Mouse (Mus musculus) hindbrain, postnatal 0 days (tissue): ENCODE results near the gene Hdgf. TPM values are rescaled to one million over a fixed set of nuclear protein-coding genes. Genes with fewer than 3 reads are reported as not detected.
"Not testable (repeated sequence)": the region's sequence is repeated elsewhere in the genome, so short reads cannot be mapped to it uniquely, and the experiment has no call there.

Source experiments
- ATAC-seq: fragments of 200-750 bp; cut with Nextera tagmentation; 2 replicates; pipeline ENCODE4 v1.8.0; 2017; ENCODE audit warnings: mild to moderate bottlenecking, moderate TSS enrichment, moderate library complexity
- DNase-seq: peaks from one replicate; pipeline ENCODE4 v3.0.0-alpha.2; 2015; ENCODE audit warnings: low spot score
- H3K27ac ChIP-seq: fragments of 300-500 bp; sonication (generic); 2 replicates; pipeline ENCODE4 v1.5.1; 2014; ENCODE audit warnings: mild to moderate bottlenecking
- H3K27me3 ChIP-seq: fragments of 300-500 bp; sonication (generic); 2 replicates; pipeline ENCODE4 v1.6.1; 2014; ENCODE audit warnings: low read length, mixed read lengths; ENCODE audit not compliant: insufficient read depth
- H3K36me3 ChIP-seq: fragments of 300-500 bp; sonication (generic); 2 replicates; pipeline ENCODE4 v1.6.1; 2014; ENCODE audit warnings: low read length, mixed read lengths; ENCODE audit not compliant: insufficient read depth
- H3K4me1 ChIP-seq: fragments of 300-500 bp; sonication (generic); 2 replicates; pipeline ENCODE4 v1.6.1; 2014; ENCODE audit warnings: antibody characterized with exemption, low read length, mixed read lengths; ENCODE audit not compliant: insufficient read depth
- H3K4me2 ChIP-seq: fragments of 300-500 bp; sonication (generic); 2 replicates; pipeline ENCODE4 v1.6.1; 2014; ENCODE audit warnings: low read depth, mild to moderate bottlenecking, low read length, moderate library complexity, mixed read lengths
- H3K4me3 ChIP-seq: fragments of 300-500 bp; sonication (generic); 2 replicates; pipeline ENCODE4 v1.5.1; 2014; ENCODE audit warnings: low read length
- H3K9ac ChIP-seq: fragments of 300-500 bp; sonication (generic); replicated peaks from 2 replicates; pipeline ENCODE4 v1.6.1; 2014; ENCODE audit warnings: mild to moderate bottlenecking, low read length, moderate library complexity, mixed read lengths
- H3K9me3 ChIP-seq: fragments of 300-500 bp; sonication (generic); 2 replicates; pipeline ENCODE4 v1.6.1; 2016; ENCODE audit warnings: low read length, mixed read lengths
- CTCF ChIP-seq: IDR thresholded peaks from 2 replicates; pipeline ENCODE4 v1.5.1; 2016; ENCODE audit warnings: antibody characterized with exemption, control low read depth, low read depth
- WGBS: fragments of 180-500 bp; shearing (Covaris S2); extraction: QIAGEN DNeasy Blood & Tissue Kit; methylation state at CpG from one replicate; pipeline ENCODE4 v1.1.7; 2014; 5-methylcytosine and 5-hydroxymethylcytosine counted together
- polyA plus RNA-seq: library from polyadenylated mRNA; unstranded; fragments of >200 nt; fragmentation: Nextera tagmentation; extraction: Ambion mirVana; gene quantifications from 2 replicates; pipeline ENCODE4 v1.2.1, GENCODE M21; 2015
- total RNA-seq: library from RNA; depleted of rRNA; stranded (reverse); fragments of >200 nt; gene quantifications from 2 replicates; pipeline ENCODE4 v1.2.3, GENCODE M21; 2014; rRNA removed

The Hdgf gene
- total RNA-seq (82.1 and 82.7 TPM in 2 replicates), polyA plus RNA-seq (145 and 148 TPM in 2 replicates)

GRCm38 (mm10) chr3:87905880-87906485 lies at the start of gene Hdgf:
Gene Hdgf, plus strand, starts transcription at chr3:87906321.
- Histone ChIP-seq H3K27ac (peak within 1 kb of the TSS; percentile 92), H3K9me3 (no peaks in the 10 kb centered on the region), H3K9ac (peak within 1 kb of the TSS; percentile 92), H3K27me3 (no peaks in the 10 kb centered on the region), H3K36me3 (no peaks in the 10 kb centered on the region), H3K4me1 (peaks cover 32% of the 10 kb centered on the region), H3K4me3 (peak within 1 kb of the TSS; percentile 95), H3K4me2 (peak within 1 kb of the TSS; percentile 95)
- WGBS = 4% methylated on average over 46 of the region's 57 CpGs
- ATAC-seq (peak; percentile 97), DNase-seq (peak; percentile 98)
- peak; percentile 46 for TF ChIP-seq CTCF

- DNase-seq = no peak
- peaks cover 42% of the 10 kb centered on the region for H3K36me3 ChIP-seq
- H3K4me2 ChIP-seq = no peak overlapping the region
Measured at GRCm38 (mm10) chr3:87857666-87858065, 48.5 kb upstream of the Hdgf start.

DNA sequence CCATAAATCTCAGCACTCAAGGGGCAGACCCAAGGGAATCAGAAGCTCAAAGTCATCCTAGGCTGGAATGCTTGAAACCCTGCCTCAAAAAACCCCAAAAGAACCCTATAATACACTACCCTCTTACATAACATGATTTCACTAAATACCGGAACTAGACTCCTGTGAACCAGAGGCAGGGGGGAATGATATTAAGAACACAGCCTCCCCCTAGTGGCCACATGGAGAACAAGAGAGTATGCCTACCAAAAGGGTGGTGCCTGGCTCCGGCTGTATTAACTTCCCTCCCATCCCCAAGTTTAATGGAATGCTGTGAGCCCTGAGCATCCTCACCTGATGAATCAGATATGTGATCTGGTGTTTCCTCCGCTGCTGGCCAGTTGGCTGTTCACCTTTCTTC lies 46.3 kb upstream of the Hdgf start:
- no peak overlapping the region for H3K27ac ChIP-seq
- H3K4me3 ChIP-seq = no peak overlapping the region
- peak; percentile 84 for DNase-seq
- no peaks in the 10 kb centered on the region for H3K4me1 ChIP-seq
- H3K4me2 ChIP-seq = no peak overlapping the region
- no peaks in the 10 kb centered on the region for H3K9me3 ChIP-seq
- H3K27me3 ChIP-seq = no peaks in the 10 kb centered on the region
- ATAC-seq = peak; percentile 36; the same call in 1 of the 2 replicates
- H3K36me3 ChIP-seq = peaks cover 48% of the 10 kb centered on the region
- TF ChIP-seq CTCF = peak; percentile 90
- no peak overlapping the region for H3K9ac ChIP-seq
- 29% methylated on average over 3 of the region's 3 CpGs for WGBS

More at GRCm38 (mm10) chr3:87857666-87858065, 48.5 kb upstream of the Hdgf start:
- 93% methylated on average over 8 of the region's 8 CpGs for WGBS
- no peak overlapping the region for H3K27ac ChIP-seq
- H3K4me3 ChIP-seq = no peak overlapping the region
- no peak for TF ChIP-seq CTCF
- no peaks in the 10 kb centered on the region for H3K4me1 ChIP-seq
- no peak overlapping the region for H3K9ac ChIP-seq
- ATAC-seq = no peak
- no peaks in the 10 kb centered on the region for H3K9me3 ChIP-seq
- H3K27me3 ChIP-seq = no peaks in the 10 kb centered on the region

DNA sequence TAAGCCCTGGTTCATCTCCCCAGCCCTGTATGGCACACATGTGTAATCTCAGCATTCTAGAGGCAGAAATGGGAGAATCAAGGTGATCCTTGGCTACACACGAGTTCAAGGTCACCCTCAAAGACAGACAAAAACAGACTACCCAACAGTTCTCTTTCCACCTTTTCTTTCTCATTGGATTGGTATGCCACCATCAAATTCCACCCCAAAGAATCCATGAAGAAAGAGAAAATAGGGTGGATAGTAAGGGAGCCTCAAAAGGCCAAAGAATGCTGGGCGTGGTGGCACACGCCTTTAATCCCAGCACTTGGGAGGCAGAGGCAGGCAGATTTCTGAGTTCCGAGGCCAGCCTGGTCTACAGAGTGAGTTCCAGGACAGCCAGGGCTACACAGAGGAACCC lies 42.0 kb upstream of the Hdgf start:
- H3K9me3 ChIP-seq, H3K9ac ChIP-seq, ATAC-seq, H3K27me3 ChIP-seq, H3K27ac ChIP-seq, DNase-seq, H3K4me3 ChIP-seq, H3K4me2 ChIP-seq, H3K4me1 ChIP-seq: not testable (repeated sequence)
- peaks cover 64% of the 10 kb centered on the region for H3K36me3 ChIP-seq
- WGBS = 96% methylated on average over 4 of the region's 4 CpGs

DNA sequence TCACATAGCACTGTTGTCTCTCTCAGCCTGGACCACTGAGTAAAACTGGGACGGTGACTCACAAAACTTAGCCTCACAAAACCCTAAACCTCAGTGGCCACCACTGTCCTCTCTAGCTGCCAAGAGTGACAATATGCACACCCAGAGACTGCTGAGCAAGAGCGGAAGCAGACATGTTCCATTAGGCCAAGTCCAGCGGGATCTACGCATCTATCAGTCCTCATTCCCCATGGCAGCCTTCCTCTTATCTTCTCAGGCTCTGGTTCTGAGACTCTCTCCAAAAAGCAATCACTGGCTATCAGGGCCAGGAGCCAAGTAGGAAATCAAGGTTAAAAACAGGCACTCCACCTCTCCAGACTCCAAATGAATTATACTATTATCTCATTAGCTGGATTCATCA lies 28.4 kb upstream of the Hdgf start:
- DNase-seq = no peak
- Histone ChIP-seq H3K4me2 (no peak overlapping the region), H3K27ac (no peak overlapping the region), H3K4me1 (peaks cover 3% of the 10 kb centered on the region; the same call in 1 of the 2 replicates), H3K4me3 (no peak overlapping the region), H3K9me3 (no peaks in the 10 kb centered on the region), H3K36me3 (peaks cover 6% of the 10 kb centered on the region; the same call in 1 of the 2 replicates), H3K9ac (no peak overlapping the region), H3K27me3 (no peaks in the 10 kb centered on the region)
- WGBS = 92% methylated on average over 4 of the region's 4 CpGs
- no peak for TF ChIP-seq CTCF
- ATAC-seq = no peak

DNA sequence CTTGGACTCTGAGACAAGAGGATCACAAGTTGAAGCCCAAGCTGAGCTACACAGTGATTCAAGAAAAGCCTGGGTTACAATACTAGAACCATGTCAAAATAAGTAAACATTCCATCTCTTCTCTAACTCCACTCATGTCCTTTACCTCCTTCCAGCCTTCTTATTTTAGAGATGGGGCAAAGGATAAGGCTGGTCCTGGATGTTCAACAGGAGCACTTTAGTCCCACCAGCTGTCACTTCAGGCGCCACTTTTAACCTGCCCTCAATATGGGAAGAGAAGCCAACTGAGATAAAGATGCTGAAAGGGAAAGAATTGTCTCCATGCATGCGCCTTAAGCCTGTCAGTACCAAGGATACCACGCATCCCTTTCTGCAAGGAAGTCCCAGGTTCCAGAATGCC lies 21.8 kb upstream of the Hdgf start:
- Histone ChIP-seq H3K27me3 (no peaks in the 10 kb centered on the region), H3K9me3 (no peaks in the 10 kb centered on the region), H3K36me3 (peaks cover 6% of the 10 kb centered on the region; the same call in 1 of the 2 replicates), H3K4me1 (peaks cover 20% of the 10 kb centered on the region), H3K9ac (peak overlapping the region; percentile 93), H3K4me2 (peak overlapping the region; percentile 97), H3K4me3 (peak overlapping the region; percentile 99), H3K27ac (peak overlapping the region; percentile 88; the same call in 1 of the 2 replicates)
- ATAC-seq = no peak
- no peak for TF ChIP-seq CTCF
- DNase-seq = no peak
- 1% methylated on average over 3 of the region's 3 CpGs for WGBS

GRCm38 (mm10) chr3:87884708-87885251 lies 21.3 kb upstream of the Hdgf start:
- DNase-seq = peak; percentile 62
- ATAC-seq = peak; percentile 3; the same call in 1 of the 2 replicates
- Histone ChIP-seq H3K27me3 (no peaks in the 10 kb centered on the region), H3K4me1 (peaks cover 20% of the 10 kb centered on the region), H3K27ac (peak overlapping the region; percentile 88), H3K4me2 (peak overlapping the region; percentile 97), H3K9me3 (no peaks in the 10 kb centered on the region), H3K9ac (peak overlapping the region; percentile 93), H3K4me3 (peak overlapping the region; percentile 99), H3K36me3 (peaks cover 6% of the 10 kb centered on the region; the same call in 1 of the 2 replicates)
- TF ChIP-seq CTCF = no peak
- 0% methylated on average over 23 of the region's 28 CpGs for WGBS
